Mouse (Mus musculus): ENCODE data around the gene Znrf1. TPM values are rescaled to one million over a fixed set of nuclear protein-coding genes. Genes with fewer than 3 reads are reported as not detected.
A peak's percentile ranks its signal among the peaks of the same experiment; 100 is the strongest.

Gene Znrf1
- polyA plus RNA-seq, 1 experiment from 2014 or later = 14.8 TPM

DNA sequence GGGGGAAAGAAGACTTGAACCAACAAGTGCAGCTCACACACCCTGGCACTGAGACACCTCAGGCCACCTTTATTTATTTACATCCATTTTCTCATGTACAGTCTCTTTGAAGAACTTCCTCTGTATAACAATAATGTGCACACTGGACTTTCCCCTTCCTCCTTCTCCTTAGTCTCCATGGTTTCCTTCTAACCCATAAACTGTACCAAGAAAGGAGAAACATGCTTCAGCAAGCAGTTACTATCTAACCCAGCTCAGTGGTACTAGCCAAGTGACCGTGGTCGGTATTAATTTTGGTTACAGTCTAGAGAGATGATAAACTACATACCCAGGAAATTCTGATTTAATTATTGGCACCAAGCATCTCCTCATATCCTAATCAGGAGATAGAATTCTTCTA lies 117.6 kb downstream of the Znrf1 start:
- no peak for ATAC-seq (ENCODE audit: low FRiP score, low TSS enrichment)
- Histone ChIP-seq H3K4me2 (replicated peaks; ENCODE audit: low read depth) (no peak overlapping the region), H3K4me1 (replicated peaks; ENCODE audit: control insufficient read depth, insufficient read depth) (no peaks in the 10 kb centered on the region), H3K27me3 (ENCODE audit: control insufficient read depth, insufficient read depth, low read length) (no peaks in the 10 kb centered on the region), H3K4me3 (ENCODE audit: low read depth, low read length) (no peak overlapping the region), H3K9ac (ENCODE audit: low read length) (no peak overlapping the region), H3K36me3 (ENCODE audit: control insufficient read depth, insufficient read depth, low read length) (no peaks in the 10 kb centered on the region), H3K9me3 (ENCODE audit: control insufficient read depth, low read length) (no peaks in the 10 kb centered on the region), H3K27ac (replicated peaks) (no peak overlapping the region)
- TF ChIP-seq EP300 (optimal IDR thresholded peaks at IDR 0.05) (no peak), CTCF (IDR thresholded peaks at IDR 0.05; ENCODE audit: low read depth) (no peak)
- WGBS = 90% methylated on average over 2 of the region's 2 CpGs
- DNase-seq (ENCODE audit: low spot score) = no peak

DNA sequence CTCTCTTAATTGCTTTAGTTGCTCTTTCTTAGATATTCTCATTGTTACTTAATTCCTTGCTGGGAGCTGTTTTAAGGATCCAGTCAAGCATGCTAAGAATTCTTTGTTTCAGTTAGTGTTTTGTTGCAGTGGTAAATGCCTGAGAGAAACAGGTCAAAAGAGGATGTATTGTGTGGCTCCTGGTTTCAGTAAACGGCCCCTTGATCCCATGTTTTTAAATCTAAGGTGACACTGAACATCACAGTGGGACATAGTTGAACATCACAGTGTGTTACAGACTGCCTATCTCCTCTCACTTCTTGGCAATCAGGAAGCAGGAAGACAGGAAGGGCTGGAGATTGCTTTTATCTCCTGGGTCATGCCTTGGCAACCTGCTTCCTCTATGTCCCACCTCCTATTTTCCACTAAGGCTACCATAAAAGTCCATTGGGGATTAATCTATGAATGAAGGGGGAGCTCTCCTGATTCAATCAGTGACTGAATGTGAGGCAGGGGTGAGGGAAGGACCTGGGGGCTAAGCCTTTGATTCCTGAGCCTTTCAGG lies 121.5 kb downstream of the Znrf1 start:
- H3K27ac ChIP-seq (replicated peaks) = no peak overlapping the region
- H3K4me3 ChIP-seq (ENCODE audit: low read depth, low read length) = no peak overlapping the region
- H3K9ac ChIP-seq (ENCODE audit: low read length) = no peak overlapping the region
- no peaks in the 10 kb centered on the region for H3K27me3 ChIP-seq (ENCODE audit: control insufficient read depth, insufficient read depth, low read length)
- WGBS = 55% methylated on average over 1 of the region's 1 CpGs
- H3K36me3 ChIP-seq (ENCODE audit: control insufficient read depth, insufficient read depth, low read length) = no peaks in the 10 kb centered on the region
- TF ChIP-seq EP300 (optimal IDR thresholded peaks at IDR 0.05) = no peak
- no peaks in the 10 kb centered on the region for H3K9me3 ChIP-seq (ENCODE audit: control insufficient read depth, low read length)
- DNase-seq (ENCODE audit: low spot score) (no peak), ATAC-seq (ENCODE audit: low FRiP score, low TSS enrichment) (no peak)
- H3K4me2 ChIP-seq (replicated peaks; ENCODE audit: low read depth) = no peak overlapping the region
- H3K4me1 ChIP-seq (replicated peaks; ENCODE audit: control insufficient read depth, insufficient read depth) = no peaks in the 10 kb centered on the region

DNA sequence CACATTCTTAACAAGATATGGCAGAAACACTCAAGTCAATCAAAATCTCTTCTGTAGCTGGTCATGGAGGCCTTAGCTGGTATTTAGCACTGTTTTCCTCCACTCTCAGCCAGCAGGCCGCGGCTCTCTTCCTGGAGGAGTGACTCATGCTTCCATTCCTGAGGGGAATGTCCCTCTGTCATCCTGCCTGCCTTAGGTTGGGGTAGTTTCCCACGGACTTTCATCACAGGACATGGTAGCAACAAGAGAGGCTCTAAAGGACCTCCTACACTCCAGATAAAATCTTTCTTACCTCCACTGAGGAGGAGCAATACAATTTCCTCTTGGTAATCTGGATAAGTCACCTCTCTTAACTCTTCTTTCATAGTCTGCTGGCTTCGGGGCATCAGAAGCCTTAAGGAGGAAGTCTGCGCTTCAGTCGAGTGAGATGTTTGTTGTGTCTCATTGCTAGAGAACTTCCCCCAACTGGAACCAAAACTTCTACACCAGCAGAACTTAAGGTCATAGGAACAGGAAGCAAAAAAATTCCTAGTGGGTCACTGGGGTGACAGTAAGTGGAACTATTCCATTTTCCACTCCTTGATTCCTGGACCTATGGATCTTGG lies 123.0 kb downstream of the Znrf1 start:
- Histone ChIP-seq H3K27ac (replicated peaks) (no peak overlapping the region; the same call in 1 of the 2 replicates), H3K9me3 (ENCODE audit: control insufficient read depth, low read length) (no peaks in the 10 kb centered on the region), H3K27me3 (ENCODE audit: control insufficient read depth, insufficient read depth, low read length) (no peaks in the 10 kb centered on the region), H3K9ac (ENCODE audit: low read length) (no peak overlapping the region), H3K4me1 (replicated peaks; ENCODE audit: control insufficient read depth, insufficient read depth) (no peaks in the 10 kb centered on the region), H3K36me3 (ENCODE audit: control insufficient read depth, insufficient read depth, low read length) (no peaks in the 10 kb centered on the region), H3K4me2 (replicated peaks; ENCODE audit: low read depth) (no peak overlapping the region), H3K4me3 (ENCODE audit: low read depth, low read length) (no peak overlapping the region)
- ATAC-seq (ENCODE audit: low FRiP score, low TSS enrichment) = peak; percentile 57; the same call in 1 of the 2 replicates
- WGBS = 65% methylated on average over 6 of the region's 6 CpGs
- DNase-seq (ENCODE audit: low spot score) = peak; percentile 30
- no peak for TF ChIP-seq EP300 (optimal IDR thresholded peaks at IDR 0.05)
- TF ChIP-seq CTCF (IDR thresholded peaks at IDR 0.05; ENCODE audit: low read depth) = no peak

- no peak overlapping the region for H3K27ac ChIP-seq (replicated peaks)
- WGBS = 84% methylated on average over 3 of the region's 3 CpGs
- H3K9me3 ChIP-seq (ENCODE audit: control insufficient read depth, low read length) = no peaks in the 10 kb centered on the region
- H3K4me2 ChIP-seq (replicated peaks; ENCODE audit: low read depth) = no peak overlapping the region
- no peaks in the 10 kb centered on the region for H3K4me1 ChIP-seq (replicated peaks; ENCODE audit: control insufficient read depth, insufficient read depth)
- TF ChIP-seq CTCF (IDR thresholded peaks at IDR 0.05; ENCODE audit: low read depth) (peak; percentile 92), EP300 (optimal IDR thresholded peaks at IDR 0.05) (no peak)
- peaks cover 3% of the 10 kb centered on the region; the same call in 1 of the 2 replicates for H3K36me3 ChIP-seq (ENCODE audit: control insufficient read depth, insufficient read depth, low read length)
- H3K4me3 ChIP-seq (ENCODE audit: low read depth, low read length) = no peak overlapping the region
- H3K27me3 ChIP-seq (ENCODE audit: control insufficient read depth, insufficient read depth, low read length) = no peaks in the 10 kb centered on the region
- H3K9ac ChIP-seq (ENCODE audit: low read length) = no peak overlapping the region
- DNase-seq (ENCODE audit: low spot score) (peak; percentile 88), ATAC-seq (ENCODE audit: low FRiP score, low TSS enrichment) (peak; percentile 72; the same call in 1 of the 2 replicates)
Measured at GRCm38 (mm10) chr8:111662473-111662872, 126.6 kb downstream of the Znrf1 start.

DNA sequence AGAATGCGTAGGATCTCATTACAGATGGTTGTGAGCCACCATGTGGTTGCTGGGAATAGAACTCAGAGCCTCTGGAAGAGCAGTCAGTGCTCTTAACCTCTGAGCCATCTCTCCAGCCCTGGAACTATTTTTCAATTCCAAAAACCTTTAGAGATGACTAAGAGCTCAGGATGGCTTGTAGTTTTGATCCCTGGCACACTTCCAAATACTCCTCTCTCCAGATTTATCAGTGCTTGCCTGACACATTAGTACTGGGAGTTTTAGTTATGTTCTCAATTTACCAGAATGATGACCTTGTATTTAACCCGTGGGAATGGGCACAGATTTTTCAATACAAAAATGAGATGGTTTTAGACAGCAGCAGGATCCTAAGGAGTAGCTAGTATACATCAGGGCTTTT lies 130.9 kb downstream of the Znrf1 start:
- Histone ChIP-seq H3K36me3 (ENCODE audit: control insufficient read depth, insufficient read depth, low read length) (peaks cover 16% of the 10 kb centered on the region), H3K27me3 (ENCODE audit: control insufficient read depth, insufficient read depth, low read length) (no peaks in the 10 kb centered on the region), H3K9ac (ENCODE audit: low read length) (no peak overlapping the region), H3K9me3 (ENCODE audit: control insufficient read depth, low read length) (no peaks in the 10 kb centered on the region), H3K4me3 (ENCODE audit: low read depth, low read length) (no peak overlapping the region), H3K4me1 (replicated peaks; ENCODE audit: control insufficient read depth, insufficient read depth) (no peaks in the 10 kb centered on the region), H3K4me2 (replicated peaks; ENCODE audit: low read depth) (no peak overlapping the region), H3K27ac (replicated peaks) (no peak overlapping the region)
- ATAC-seq (ENCODE audit: low FRiP score, low TSS enrichment) (no peak), DNase-seq (ENCODE audit: low spot score) (no peak)
- WGBS = 84% methylated on average over 2 of the region's 2 CpGs
- TF ChIP-seq EP300 (optimal IDR thresholded peaks at IDR 0.05) = no peak
- no peak for TF ChIP-seq CTCF (IDR thresholded peaks at IDR 0.05; ENCODE audit: low read depth)

Other genes with a start within 250 kb of the Znrf1 start
- 12.0 and 12.5 TPM in 2 replicates for gene Rfwd3, start 235.9 kb upstream of the Znrf1 start, polyA plus RNA-seq (2015; fragmentation: Nextera tagmentation; extraction: Ambion mirVana)
- gene Mlkl, start 197.9 kb upstream of the Znrf1 start, polyA plus RNA-seq (2015; fragmentation: Nextera tagmentation; extraction: Ambion mirVana) = 4.4 and 4.8 TPM in 2 replicates
- 24.7 and 34.2 TPM in 2 replicates for gene Fa2h, start 142.3 kb upstream of the Znrf1 start, polyA plus RNA-seq (2015; fragmentation: Nextera tagmentation; extraction: Ambion mirVana)
- 2.0 and 2.2 TPM in 2 replicates for gene Wdr59, start 14.0 kb upstream of the Znrf1 start, polyA plus RNA-seq (2015; fragmentation: Nextera tagmentation; extraction: Ambion mirVana)
- 5.3 and 5.6 TPM in 2 replicates for gene Ldhd, start 94.3 kb downstream of the Znrf1 start, polyA plus RNA-seq (2015; fragmentation: Nextera tagmentation; extraction: Ambion mirVana)
- 10.5 and 10.9 TPM in 2 replicates for gene Zfp1, start 107.3 kb downstream of the Znrf1 start, polyA plus RNA-seq (2015; fragmentation: Nextera tagmentation; extraction: Ambion mirVana)
- 20.2 and 24.1 TPM in 2 replicates for gene Ctrb1, start 154.9 kb downstream of the Znrf1 start, polyA plus RNA-seq (2015; fragmentation: Nextera tagmentation; extraction: Ambion mirVana)
- 22.6 and 27.4 TPM in 2 replicates for gene Bcar1, start 207.7 kb downstream of the Znrf1 start, polyA plus RNA-seq (2015; fragmentation: Nextera tagmentation; extraction: Ambion mirVana)

Data from stomach, postnatal 0 days (tissue).